Mouse (Mus musculus) T-helper 17 cell (primary cell): ENCODE results near the gene Pcsk4.

Experiments
- in situ Hi-C, 2 experiments: fragments of 300-600 bp; cut with MboI, MseI; formaldehyde crosslinking; loops; 1 replicate in 1 of 2; 2 replicates in 1 of 2; pipeline ENCODE4 v1.15.1; 2025; ENCODE audit warnings: high pct_unique_total_duplicates in 2 of 2

Pcsk4 gene

DNA sequence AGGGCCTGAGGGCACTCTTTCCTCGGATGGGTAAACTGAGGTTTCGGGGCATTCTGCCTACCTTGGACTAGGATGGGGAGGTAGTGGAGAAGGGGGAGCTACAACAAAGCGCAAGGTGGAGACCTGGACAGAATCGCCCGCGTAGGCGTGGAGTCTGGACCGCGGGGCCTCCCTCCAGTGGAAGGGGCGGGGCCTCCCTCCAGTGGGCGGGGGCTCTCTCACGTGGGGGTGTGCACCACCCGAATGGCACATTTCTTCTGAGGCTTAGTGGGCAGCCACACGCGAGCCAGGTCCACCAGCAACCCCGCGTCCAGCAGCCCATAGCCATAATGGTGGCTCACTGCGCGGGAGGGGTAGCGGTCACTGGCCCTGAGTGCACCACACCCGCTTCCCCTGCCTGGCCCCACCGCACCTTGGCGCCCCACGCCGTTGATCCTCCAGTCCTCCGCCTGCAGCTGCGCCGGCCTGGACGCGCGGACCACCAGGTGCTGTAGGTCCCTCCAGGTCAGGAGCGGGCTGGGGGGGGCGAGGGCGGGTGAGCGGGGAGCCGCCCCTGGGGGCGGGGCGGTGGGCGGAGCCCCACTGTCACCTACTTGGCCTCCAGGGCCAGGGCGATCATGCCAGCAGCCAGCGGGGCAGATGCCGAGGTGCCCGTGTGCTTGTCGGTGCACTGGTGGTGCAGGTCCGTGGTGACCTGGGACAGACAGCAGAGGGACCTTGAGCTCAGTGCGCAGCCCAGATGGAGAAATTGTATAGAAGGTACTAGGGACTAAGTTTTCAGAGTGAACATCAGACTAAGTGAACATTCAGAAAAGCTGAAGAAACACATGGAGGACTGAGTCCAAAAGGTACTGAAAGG, 5.8 kb downstream of the Pcsk4 start:
- in situ Hi-C loops: no loop called here

DNA sequence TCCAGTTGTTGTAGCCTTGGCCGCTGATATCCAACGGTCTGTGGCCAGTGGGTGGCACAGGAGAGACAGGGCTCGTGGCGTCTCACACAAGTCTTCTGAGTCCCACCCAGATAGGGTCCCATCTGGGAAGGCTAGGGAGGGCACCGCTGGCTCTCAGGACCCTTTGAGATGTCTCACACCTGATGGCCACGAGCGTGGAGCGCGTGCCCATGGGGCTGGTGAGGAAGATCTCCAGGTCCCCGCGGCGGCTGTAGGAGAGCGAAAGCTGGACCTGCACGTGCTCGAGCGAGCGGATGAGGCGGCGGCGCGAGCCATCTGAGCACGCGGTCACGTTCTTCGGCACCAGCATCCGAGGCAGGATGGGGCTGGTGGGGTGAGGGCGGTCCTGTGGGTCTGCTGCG, 6.5 kb downstream of the Pcsk4 start:
- in situ Hi-C loops: no loop called here

GRCm38 (mm10) chr10:80321670-80322581, 7.4 kb downstream of the Pcsk4 start:
- in situ Hi-C loops: no loop called here

DNA sequence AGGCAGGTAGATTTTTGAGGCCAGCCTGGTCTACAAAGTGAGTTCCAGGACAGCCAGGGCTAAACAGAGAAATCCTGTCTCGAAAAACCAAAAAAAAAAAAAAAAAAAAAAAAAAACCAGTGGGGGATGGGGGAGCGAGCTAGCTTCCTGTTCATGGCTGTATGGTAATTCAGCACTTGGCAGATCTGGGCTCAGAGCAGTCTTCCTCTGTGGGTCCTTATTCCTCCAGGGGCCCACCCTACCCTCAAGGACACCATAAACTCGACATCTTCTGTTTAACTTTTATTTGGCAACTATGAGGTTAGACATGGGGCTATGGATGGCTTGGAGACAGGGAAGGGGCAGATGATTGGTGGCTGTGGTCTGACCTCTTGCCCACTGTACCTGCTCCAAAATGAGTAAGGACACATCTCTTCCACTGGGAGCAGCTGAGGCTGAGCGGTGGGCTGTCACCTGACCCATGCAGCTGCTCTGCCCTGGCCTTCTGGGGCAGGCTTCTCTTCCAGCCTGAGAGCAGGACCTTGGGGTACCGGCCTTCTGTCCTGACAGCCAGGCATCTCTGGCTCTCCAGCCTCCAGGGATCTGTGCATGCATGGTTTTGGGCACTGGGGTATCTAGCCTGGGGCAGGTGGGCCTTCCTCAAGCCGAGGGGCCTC, 8.2 kb downstream of the Pcsk4 start:
- in situ Hi-C loops: no loop called here

- in situ Hi-C loops: no loop called here
These were observed 8.9 kb downstream of the Pcsk4 start, which contains the start of gene 2310011J03Rik for GRCm38 (mm10) chr10:80320340-80320760. TSS of gene 2310011J03Rik (minus strand) at chr10:80320537.

GRCm38 (mm10) chr10:80317011-80317410, 12.3 kb downstream of the Pcsk4 start:
- in situ Hi-C loops: no loop called here

DNA sequence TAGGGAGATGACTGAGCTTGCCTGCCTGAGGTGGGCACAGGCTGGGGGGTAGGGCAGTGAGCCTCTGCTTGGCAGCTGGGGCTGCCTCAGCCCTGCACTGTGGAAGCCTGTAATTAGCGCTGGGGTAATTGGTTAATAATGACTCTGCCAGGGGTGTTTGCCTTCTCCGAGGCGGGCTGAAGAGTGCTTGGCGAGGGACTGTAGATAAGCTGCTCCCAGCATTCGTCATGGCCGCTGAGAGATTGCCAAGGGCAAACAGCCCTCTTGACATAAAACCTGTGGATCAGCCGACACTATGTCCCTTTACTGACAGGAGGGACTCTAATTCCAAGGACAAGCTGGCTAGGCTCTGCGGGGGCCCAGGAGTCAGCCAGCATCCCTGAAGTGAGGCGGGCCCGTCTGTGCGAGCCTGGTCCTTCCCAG, 12.9 kb downstream of the Pcsk4 start:
- in situ Hi-C loops: no loop called here

DNA sequence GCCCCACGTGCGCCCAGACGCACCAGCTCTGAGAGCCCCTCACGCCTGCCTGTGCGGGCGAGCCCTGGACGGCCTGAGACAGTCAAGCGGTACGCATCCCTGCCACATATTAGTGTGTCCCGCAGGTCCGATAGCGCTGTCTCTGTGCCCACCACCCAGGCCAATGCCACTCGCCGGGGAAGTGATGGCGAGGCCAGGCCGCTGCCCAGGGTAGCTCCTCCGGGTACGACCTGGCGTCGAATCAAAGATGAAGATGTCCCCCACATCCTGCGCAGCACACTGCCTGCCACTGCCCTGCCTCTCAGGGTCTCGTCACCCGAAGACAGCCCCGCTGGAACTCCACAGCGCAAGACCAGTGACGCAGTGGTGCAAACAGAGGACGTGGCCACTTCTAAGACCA, 14.0 kb downstream of the Pcsk4 start:
- in situ Hi-C loops: no loop called here

- in situ Hi-C loops: no loop called here
These were observed 14.8 kb downstream of the Pcsk4 start for GRCm38 (mm10) chr10:80314494-80315001.

GRCm38 (mm10) chr10:80313627-80314201, 15.6 kb downstream of the Pcsk4 start:
- in situ Hi-C loops: no loop called here

DNA sequence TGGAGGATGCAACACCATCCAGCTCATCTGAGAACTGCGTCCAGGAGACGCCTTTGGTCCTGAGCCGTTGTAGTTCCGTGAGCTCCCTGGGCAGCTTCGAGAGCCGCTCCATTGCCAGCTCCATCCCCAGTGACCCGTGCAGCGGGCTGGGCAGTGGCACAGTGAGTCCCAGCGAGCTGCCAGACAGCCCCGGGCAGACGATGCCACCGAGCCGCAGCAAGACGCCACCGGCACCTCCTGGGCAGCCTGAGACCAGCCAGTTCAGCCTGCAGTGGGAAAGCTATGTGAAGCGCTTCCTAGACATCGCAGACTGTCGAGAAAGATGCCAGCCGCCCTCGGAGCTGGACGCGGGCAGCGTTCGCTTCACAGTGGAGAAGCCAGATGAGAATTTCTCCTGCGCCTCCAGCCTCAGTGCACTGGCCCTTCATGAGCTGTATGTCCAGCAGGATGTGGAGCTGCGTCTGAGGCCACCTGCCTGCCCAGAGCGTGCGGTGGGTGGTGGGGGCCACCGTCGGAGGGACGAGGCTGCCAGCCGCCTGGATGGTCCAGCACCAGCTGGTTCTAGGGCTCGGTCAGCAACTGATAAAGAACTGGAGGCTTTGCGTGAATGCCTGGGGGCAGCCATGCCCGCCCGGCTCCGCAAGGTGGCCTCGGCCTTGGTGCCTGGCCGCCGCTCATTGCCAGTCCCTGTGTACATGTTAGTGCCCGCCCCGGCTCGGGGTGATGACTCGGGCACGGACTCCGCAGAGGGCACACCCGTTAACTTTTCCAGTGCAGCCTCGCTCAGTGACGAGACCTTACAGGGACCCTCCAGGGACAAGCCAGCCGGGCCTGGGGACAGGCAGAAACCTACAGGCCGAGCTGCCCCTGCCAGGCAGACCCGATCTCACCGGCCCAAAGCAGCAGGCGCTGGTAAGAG, 16.5 kb downstream of the Pcsk4 start:
- in situ Hi-C loops: no loop called here

DNA sequence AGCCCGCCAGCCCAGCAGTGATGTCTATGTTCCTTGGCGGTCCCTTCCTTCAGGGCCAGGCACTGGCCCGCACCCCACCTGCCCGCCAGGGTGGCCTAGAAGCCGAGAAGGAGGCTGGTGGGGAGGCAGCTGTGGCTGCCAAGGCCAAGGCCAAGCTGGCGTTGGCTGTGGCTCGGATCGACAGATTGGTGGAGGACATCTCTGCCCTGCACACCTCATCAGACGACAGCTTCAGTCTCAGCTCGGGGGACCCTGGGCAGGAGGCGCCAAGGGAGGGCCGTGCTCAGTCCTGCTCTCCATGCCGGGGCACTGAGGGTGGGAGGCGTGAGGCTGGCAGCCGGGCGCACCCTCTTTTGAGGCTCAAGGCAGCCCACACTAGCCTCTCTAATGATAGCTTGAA, 17.7 kb downstream of the Pcsk4 start:
- in situ Hi-C loops: no loop called here

GRCm38 (mm10) chr10:80304862-80305261, 24.4 kb downstream of the Pcsk4 start:
- in situ Hi-C loops: no loop called here

DNA sequence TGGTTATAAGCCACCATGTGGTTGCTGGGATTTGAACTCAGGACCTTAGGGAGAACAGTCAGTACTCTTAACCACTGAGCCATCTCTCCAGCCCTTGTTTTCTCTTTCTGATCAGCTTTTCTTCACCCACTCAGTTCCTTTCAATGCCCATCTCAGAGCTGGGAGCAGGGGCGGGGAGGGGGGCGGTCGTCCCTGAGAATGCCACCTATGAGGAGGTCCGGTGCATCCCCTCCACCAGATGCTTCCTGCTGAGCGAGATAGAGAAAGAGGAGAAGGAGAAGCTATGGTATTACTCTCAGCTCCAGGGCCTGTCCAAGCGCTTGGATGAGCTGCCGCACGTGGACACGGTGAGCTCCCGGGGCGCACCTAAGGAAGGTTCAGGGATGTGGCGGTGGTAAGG, 24.8 kb downstream of the Pcsk4 start:
- in situ Hi-C loops: no loop called here

DNA sequence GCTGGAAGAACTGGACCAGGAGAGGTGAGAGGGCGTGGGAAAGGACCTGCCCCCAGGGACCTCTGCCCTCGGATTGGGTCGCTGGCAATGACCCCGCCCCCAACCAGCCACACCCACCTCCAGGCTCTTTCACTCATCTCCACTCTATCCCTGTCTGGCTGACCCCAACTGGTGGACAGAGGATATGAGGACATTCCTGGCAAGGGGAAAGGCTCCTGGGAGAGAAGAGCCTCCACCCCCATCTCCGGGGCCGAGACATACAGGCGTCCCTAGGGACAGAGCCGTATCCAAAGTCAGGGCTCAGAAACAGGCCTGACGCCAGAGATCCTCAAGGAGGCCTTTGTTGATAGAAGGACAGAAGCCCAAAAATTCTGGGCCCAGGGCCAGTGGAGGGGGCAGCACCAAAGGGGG, 26.8 kb downstream of the Pcsk4 start:
- in situ Hi-C loops: no loop called here

DNA sequence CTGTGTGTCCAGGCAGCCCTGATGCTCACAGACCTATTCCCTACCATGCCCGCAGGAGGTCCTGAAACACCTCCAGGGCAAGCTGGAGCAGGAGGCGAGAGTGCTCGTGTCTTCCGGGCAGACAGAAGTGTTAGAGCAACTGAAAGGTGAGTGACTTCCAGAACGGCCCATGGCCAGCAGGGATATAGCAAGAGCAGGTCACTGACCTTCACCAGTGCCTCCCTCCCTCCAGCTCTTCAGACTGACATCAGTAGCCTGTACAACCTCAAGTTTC, 27.3 kb downstream of the Pcsk4 start:
- in situ Hi-C loops: no loop called here

- in situ Hi-C loops: no loop called here
These were observed 27.8 kb downstream of the Pcsk4 start for GRCm38 (mm10) chr10:80301256-80302081.

DNA sequence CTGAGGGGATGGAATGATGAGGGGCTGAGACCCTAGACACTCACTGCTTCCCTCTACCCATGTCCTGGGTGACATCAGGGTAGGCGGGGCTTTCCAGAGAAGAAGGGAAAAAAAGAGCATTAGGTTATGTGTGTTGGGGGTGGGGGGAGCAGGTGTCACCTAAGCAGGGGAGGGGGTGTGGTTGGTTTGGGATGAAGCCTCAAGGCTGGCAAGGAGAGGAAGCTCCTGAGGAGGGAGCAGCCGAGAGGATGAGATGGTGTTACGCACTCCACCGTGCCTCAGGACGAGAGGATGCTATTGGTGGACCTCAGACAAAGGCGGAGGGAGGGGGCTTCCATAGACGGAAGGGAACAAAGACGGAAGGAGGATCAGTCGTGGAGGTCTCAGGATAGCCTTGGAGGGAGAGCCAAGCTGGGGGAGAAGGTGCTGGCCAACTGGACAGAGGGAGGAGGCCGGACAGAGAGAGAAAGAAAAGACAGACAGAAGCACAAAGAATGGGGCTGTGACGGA, 28.6 kb downstream of the Pcsk4 start:
- in situ Hi-C loops: no loop called here

GRCm38 (mm10) chr10:80299824-80300223, 29.5 kb downstream of the Pcsk4 start:
- in situ Hi-C loops: no loop called here
